Mouse (Mus musculus) cerebellum, adult 2 months (tissue): ENCODE measurements around the gene Fkbp2.

Source experiments
- CTCF ChIP-seq: fragments of 200-500 bp; IDR thresholded peaks from 2 replicates; pipeline ENCODE4 v1.5.1; 2011; ENCODE audit warnings: low read depth, mild to moderate bottlenecking, control low read depth, low read length, moderate library complexity, borderline replicate concordance; ENCODE audit not compliant: insufficient read depth
- POLR2A ChIP-seq: fragments of 200-500 bp; IDR thresholded peaks from 2 replicates; pipeline ENCODE4 v1.6.1; 2011; ENCODE audit warnings: low read length, control low read depth, borderline replicate concordance; ENCODE audit not compliant: insufficient read depth

GRCm38 (mm10) chr19:6979001-6979479 lies 1.3 kb downstream of the Fkbp2 start:
- no peak for TF ChIP-seq POLR2A
- TF ChIP-seq CTCF: no peak
